Mouse (Mus musculus) testis, adult 2 months (tissue): ENCODE measurements at regions not wholly inside any gene's neighbourhood (a gene's known extent, or its start where the extent isn't known, plus 50 kb on each side); places are given as distances from the start of the nearest gene placed in this dataset.

ENCODE experiments used
- CTCF ChIP-seq: fragments of 200-500 bp; IDR thresholded peaks from 2 replicates; pipeline ENCODE4 v1.5.1; 2012; ENCODE audit warnings: low read depth, mild to moderate bottlenecking, inconsistent platforms, low read length, moderate library complexity; ENCODE audit not compliant: control insufficient read depth, insufficient read depth, insufficient replicate concordance
- POLR2A ChIP-seq: fragments of 200-500 bp; IDR thresholded peaks from 2 replicates; pipeline ENCODE4 v1.6.1; 2012; ENCODE audit warnings: low read depth, mild to moderate bottlenecking, inconsistent platforms, low read length, moderate library complexity; ENCODE audit not compliant: control insufficient read depth

- TF ChIP-seq POLR2A (no peak), CTCF (peak; percentile 23; the same call in 1 of the 2 replicates)
Observed at GRCm38 (mm10) chr1:13052067-13052460, 1638.2 kb downstream of the A830018L16Rik start.
